Mouse (Mus musculus): ENCODE data around the gene Rad17. TPM values are rescaled to one million over a fixed set of nuclear protein-coding genes. Genes with fewer than 3 reads are reported as not detected.

Gene Rad17
- total and polyA plus RNA-seq, 2 experiments = 2.5 to 12.5 TPM

GRCm38 (mm10) chr13:100682837-100683236 is 32.0 kb upstream of the Rad17 start:
- H3K4me1 ChIP-seq (ENCODE audit: control insufficient read depth, insufficient read depth, low read length) = no peaks in the 10 kb centered on the region
- H3K79me2 ChIP-seq (ENCODE audit: control insufficient read depth, insufficient read depth, low read length) = no peaks in the 10 kb centered on the region
- no peak for TF ChIP-seq CTCF (IDR thresholded peaks at IDR 0.05; ENCODE audit: low read depth, low read length)
- no peak for TF ChIP-seq POLR2A (IDR thresholded peaks at IDR 0.05; ENCODE audit: extremely low read depth, insufficient read depth, low read length)
- H3K36me3 ChIP-seq (ENCODE audit: control insufficient read depth, insufficient read depth, low read length) = peaks cover 21% of the 10 kb centered on the region
- no peak overlapping the region for H3K4me3 ChIP-seq (ENCODE audit: insufficient read depth, low read depth, low read length)
- no peak overlapping the region for H3K27ac ChIP-seq (replicated peaks; ENCODE audit: insufficient read depth, low read depth, low read length)
- no peak overlapping the region for H3K9ac ChIP-seq (ENCODE audit: low read depth, low read length)
- peak; percentile 8 for DNase-seq (ENCODE audit: extremely low read depth, low read depth, low spot score)
- no peaks in the 10 kb centered on the region for H3K27me3 ChIP-seq (ENCODE audit: control insufficient read depth, insufficient read depth, low read length)
- WGBS = 59% methylated on average over 2 of the region's 2 CpGs

- H3K4me3 ChIP-seq (ENCODE audit: insufficient read depth, low read depth, low read length) = no peak overlapping the region
- no peaks in the 10 kb centered on the region for H3K4me1 ChIP-seq (ENCODE audit: control insufficient read depth, insufficient read depth, low read length)
- DNase-seq (ENCODE audit: extremely low read depth, low read depth, low spot score) = no peak
- no peak overlapping the region for H3K9ac ChIP-seq (ENCODE audit: low read depth, low read length)
- H3K27me3 ChIP-seq (ENCODE audit: control insufficient read depth, insufficient read depth, low read length) = no peaks in the 10 kb centered on the region
- peaks cover 22% of the 10 kb centered on the region for H3K36me3 ChIP-seq (ENCODE audit: control insufficient read depth, insufficient read depth, low read length)
- H3K79me2 ChIP-seq (ENCODE audit: control insufficient read depth, insufficient read depth, low read length) = no peaks in the 10 kb centered on the region
- no peak for TF ChIP-seq POLR2A (IDR thresholded peaks at IDR 0.05; ENCODE audit: extremely low read depth, insufficient read depth, low read length)
- TF ChIP-seq CTCF (IDR thresholded peaks at IDR 0.05; ENCODE audit: low read depth, low read length) = no peak
- H3K27ac ChIP-seq (replicated peaks; ENCODE audit: insufficient read depth, low read depth, low read length) = no peak overlapping the region
- WGBS = 94% methylated on average over 8 of the region's 8 CpGs
Observed at GRCm38 (mm10) chr13:100681615-100682014, 30.8 kb upstream of the Rad17 start.

DNA sequence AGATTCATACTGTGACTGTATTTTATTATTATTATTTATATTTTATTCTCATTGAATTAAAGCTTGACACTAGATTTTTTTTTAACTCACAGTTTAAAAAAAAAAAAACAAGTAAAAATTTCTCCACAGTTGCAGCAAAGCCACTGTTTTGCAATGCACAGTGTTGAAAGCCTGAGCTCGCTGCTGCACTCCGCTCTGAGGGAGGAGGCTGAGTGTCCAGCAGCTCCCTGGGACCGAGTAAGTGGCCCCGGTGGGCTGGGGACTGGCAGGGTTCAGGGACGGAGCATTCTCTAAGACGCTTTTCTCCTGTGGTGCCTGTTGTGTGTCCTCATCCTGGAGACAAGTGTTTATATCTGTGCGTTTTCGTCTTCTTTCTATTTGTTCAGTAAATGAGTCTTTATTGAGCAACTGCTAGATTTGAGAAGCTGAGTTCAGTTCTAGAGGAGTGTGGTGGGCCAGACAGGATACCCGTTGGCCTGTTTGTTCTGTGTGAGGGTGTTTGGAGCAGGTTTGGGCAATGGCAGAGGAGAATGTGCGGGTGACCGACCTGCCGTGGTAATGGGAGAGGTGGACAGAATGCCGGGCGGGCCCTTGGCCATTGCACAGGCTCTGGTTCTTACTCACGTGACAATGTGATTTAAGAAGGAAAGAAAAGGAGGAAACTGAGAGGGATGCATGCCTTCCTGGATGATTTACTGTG is 25.2 kb upstream of the Rad17 start:
- no peaks in the 10 kb centered on the region; the same call in 1 of the 2 replicates for H3K4me1 ChIP-seq (ENCODE audit: control insufficient read depth, insufficient read depth, low read length)
- peaks cover 8% of the 10 kb centered on the region for H3K36me3 ChIP-seq (ENCODE audit: control insufficient read depth, insufficient read depth, low read length)
- H3K27me3 ChIP-seq (ENCODE audit: control insufficient read depth, insufficient read depth, low read length) = no peaks in the 10 kb centered on the region
- H3K4me3 ChIP-seq (ENCODE audit: insufficient read depth, low read depth, low read length) = 0 out of 2 replicates have a peak overlapping the region, but pooled peaks have one; percentile 3
- peak; percentile 30 for DNase-seq (ENCODE audit: extremely low read depth, low read depth, low spot score)
- no peak overlapping the region for H3K9ac ChIP-seq (ENCODE audit: low read depth, low read length)
- H3K79me2 ChIP-seq (ENCODE audit: control insufficient read depth, insufficient read depth, low read length) = peaks cover under 1% of the 10 kb centered on the region; the same call in 1 of the 2 replicates
- WGBS = 40% methylated on average over 15 of the region's 15 CpGs
- 0 out of 2 replicates have a peak overlapping the region, but pooled peaks have one; percentile 0 for H3K27ac ChIP-seq (replicated peaks; ENCODE audit: insufficient read depth, low read depth, low read length)
- TF ChIP-seq CTCF (IDR thresholded peaks at IDR 0.05; ENCODE audit: low read depth, low read length) (no peak), POLR2A (IDR thresholded peaks at IDR 0.05; ENCODE audit: extremely low read depth, insufficient read depth, low read length) (no peak)

DNA sequence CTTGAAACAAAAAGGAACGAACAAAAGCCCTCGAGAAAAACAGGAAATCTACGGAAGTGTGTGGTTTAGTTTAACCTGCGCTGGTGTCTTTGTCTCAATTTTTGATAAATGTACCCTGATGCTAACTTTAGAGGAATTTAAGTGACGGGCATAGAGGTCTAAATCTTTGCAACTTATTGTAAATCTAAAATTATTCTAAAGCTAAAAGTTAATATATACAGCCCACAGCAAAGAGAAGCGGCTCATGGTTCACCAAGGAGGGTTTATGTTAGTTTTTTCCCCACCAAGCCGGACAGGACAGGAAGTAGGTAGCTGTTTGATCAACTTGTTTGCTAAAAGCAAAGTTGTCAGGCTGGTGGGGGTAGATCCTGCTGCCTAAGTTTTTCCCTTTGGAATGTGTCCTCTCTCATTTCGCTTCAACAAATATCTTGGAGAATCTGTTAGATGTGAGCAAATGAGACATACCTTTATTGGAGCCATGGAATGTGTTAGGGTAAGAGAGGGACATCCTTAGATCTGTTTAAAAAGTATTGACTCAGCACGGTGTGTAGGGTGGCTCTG is 19.4 kb upstream of the Rad17 start:
- no peaks in the 10 kb centered on the region; the same call in 1 of the 2 replicates for H3K36me3 ChIP-seq (ENCODE audit: control insufficient read depth, insufficient read depth, low read length)
- H3K27ac ChIP-seq (replicated peaks; ENCODE audit: insufficient read depth, low read depth, low read length) = 0 out of 2 replicates have a peak overlapping the region, but pooled peaks have one; percentile 75
- H3K27me3 ChIP-seq (ENCODE audit: control insufficient read depth, insufficient read depth, low read length) = no peaks in the 10 kb centered on the region
- H3K79me2 ChIP-seq (ENCODE audit: control insufficient read depth, insufficient read depth, low read length) = peaks cover 4% of the 10 kb centered on the region; the same call in 1 of the 2 replicates
- H3K9ac ChIP-seq (ENCODE audit: low read depth, low read length) = peak overlapping the region; percentile 42; the same call in 1 of the 2 replicates
- H3K4me3 ChIP-seq (ENCODE audit: insufficient read depth, low read depth, low read length) = peak overlapping the region; percentile 94
- TF ChIP-seq POLR2A (IDR thresholded peaks at IDR 0.05; ENCODE audit: extremely low read depth, insufficient read depth, low read length) (no peak), CTCF (IDR thresholded peaks at IDR 0.05; ENCODE audit: low read depth, low read length) (no peak)
- DNase-seq (ENCODE audit: extremely low read depth, low read depth, low spot score) = peak; percentile 34
- no peaks in the 10 kb centered on the region; the same call in 1 of the 2 replicates for H3K4me1 ChIP-seq (ENCODE audit: control insufficient read depth, insufficient read depth, low read length)
- 4% methylated on average over 9 of the region's 9 CpGs for WGBS

GRCm38 (mm10) chr13:100669291-100670022 is 18.6 kb upstream of the Rad17 start, which contains the start of gene Ccdc125:
Ccdc125 (plus strand) TSS chr13:100669717.
- under 1% methylated on average over 44 of the region's 44 CpGs for WGBS
- DNase-seq (ENCODE audit: extremely low read depth, low read depth, low spot score) = peak; percentile 59
- H3K27ac ChIP-seq (replicated peaks; ENCODE audit: insufficient read depth, low read depth, low read length) = peak within 1 kb of the TSS; percentile 75
- H3K4me1 ChIP-seq (ENCODE audit: control insufficient read depth, insufficient read depth, low read length) = no peaks in the 10 kb centered on the region; the same call in 1 of the 2 replicates
- H3K27me3 ChIP-seq (ENCODE audit: control insufficient read depth, insufficient read depth, low read length) = no peaks in the 10 kb centered on the region
- 0 out of 2 replicates have a peak, but pooled peaks have one; percentile 4 for TF ChIP-seq POLR2A (IDR thresholded peaks at IDR 0.05; ENCODE audit: extremely low read depth, insufficient read depth, low read length)
- no peak for TF ChIP-seq CTCF (IDR thresholded peaks at IDR 0.05; ENCODE audit: low read depth, low read length)
- H3K36me3 ChIP-seq (ENCODE audit: control insufficient read depth, insufficient read depth, low read length) = no peaks in the 10 kb centered on the region; the same call in 1 of the 2 replicates
- H3K79me2 ChIP-seq (ENCODE audit: control insufficient read depth, insufficient read depth, low read length) = peaks cover 4% of the 10 kb centered on the region; the same call in 1 of the 2 replicates
- H3K4me3 ChIP-seq (ENCODE audit: insufficient read depth, low read depth, low read length) = peak within 1 kb of the TSS; percentile 94
- peak within 1 kb of the TSS; percentile 91 for H3K9ac ChIP-seq (ENCODE audit: low read depth, low read length)
